Mouse (Mus musculus): ENCODE measurements around the gene Piezo1. TPM values are rescaled to one million over a fixed set of nuclear protein-coding genes. Genes with fewer than 3 reads are reported as not detected.

Piezo1 gene
- polyA plus RNA-seq, 1 experiment from 2014 or later, result 16.3 TPM

DNA sequence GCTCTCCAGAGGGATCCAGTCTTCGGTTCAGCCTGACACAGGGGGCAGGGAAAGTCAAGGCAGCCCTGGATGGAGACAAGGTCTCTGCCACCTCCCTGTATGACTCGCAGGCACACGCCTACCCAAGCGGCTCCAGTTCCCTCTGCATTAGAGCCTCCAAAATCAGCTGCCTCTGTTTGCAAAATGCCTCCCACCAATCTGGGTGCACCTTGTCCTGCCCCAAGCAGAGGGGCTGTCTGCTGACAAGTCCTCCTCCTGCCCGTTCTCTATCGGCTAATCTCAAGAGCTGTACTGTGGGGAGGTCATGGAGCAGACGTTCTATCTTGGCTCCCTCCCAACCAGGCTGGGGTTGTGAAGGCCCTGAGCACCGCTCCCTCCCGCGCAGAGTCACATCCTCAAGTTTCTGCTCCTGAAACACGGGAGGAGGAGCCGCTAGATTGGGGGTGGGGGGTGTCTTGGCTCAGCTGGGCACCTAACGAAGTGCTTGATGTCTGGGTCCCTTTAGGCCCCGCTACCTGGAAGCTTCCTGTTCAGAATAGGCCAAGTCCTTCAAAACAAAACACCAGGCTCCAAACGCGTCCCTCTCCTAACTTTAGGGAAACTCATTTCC, 76.1 kb downstream of the Piezo1 start:
- Histone ChIP-seq H3K9ac (peak overlapping the region; percentile 92), H3K4me1 (peaks cover 27% of the 10 kb centered on the region), H3K36me3 (peaks cover 18% of the 10 kb centered on the region), H3K27ac (peak overlapping the region; percentile 72; the same call in 1 of the 2 replicates), H3K9me3 (no peaks in the 10 kb centered on the region), H3K4me3 (replicated peaks) (peak overlapping the region; percentile 100), H3K27me3 (replicated peaks) (no peaks in the 10 kb centered on the region), H3K4me2 (peak overlapping the region; percentile 89)
- ATAC-seq (ENCODE audit: insufficient read depth, low FRiP score, low read depth), result no peak
- 6% methylated on average over 16 of the region's 16 CpGs for WGBS

DNA sequence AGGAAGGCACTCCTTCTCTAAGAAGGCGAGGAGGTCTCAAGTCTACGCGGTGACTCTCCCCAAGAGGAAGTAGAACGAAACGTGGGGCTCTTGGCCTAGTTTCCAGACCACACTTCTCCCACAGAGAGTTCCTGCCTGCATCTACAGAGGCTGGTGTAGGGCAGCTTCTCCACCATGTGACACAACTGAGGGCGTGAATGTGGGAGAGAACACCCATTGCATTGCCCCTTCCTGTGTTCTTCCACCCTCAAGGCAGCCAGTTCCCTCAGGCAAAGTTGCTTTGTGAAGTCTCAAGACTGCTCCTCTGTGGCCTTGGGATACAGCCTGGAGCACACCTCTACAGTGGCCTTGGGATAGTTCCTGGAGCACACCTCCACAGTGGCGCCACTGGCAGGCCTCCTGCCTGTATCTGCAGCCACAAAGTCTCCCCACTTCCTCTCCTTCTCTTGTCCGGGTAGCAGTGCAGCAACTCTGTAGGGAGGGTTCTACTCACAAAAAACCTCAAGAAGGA, 77.2 kb downstream of the Piezo1 start:
- no peak overlapping the region for H3K4me3 ChIP-seq (replicated peaks)
- no peak for ATAC-seq (ENCODE audit: insufficient read depth, low FRiP score, low read depth)
- peaks cover 27% of the 10 kb centered on the region for H3K4me1 ChIP-seq
- no peak overlapping the region for H3K9ac ChIP-seq
- H3K27ac ChIP-seq, result peak overlapping the region; percentile 66
- peaks cover 13% of the 10 kb centered on the region for H3K36me3 ChIP-seq
- H3K9me3 ChIP-seq, result no peaks in the 10 kb centered on the region
- H3K27me3 ChIP-seq (replicated peaks), result no peaks in the 10 kb centered on the region
- 80% methylated on average over 8 of the region's 8 CpGs for WGBS
- H3K4me2 ChIP-seq, result no peak overlapping the region

DNA sequence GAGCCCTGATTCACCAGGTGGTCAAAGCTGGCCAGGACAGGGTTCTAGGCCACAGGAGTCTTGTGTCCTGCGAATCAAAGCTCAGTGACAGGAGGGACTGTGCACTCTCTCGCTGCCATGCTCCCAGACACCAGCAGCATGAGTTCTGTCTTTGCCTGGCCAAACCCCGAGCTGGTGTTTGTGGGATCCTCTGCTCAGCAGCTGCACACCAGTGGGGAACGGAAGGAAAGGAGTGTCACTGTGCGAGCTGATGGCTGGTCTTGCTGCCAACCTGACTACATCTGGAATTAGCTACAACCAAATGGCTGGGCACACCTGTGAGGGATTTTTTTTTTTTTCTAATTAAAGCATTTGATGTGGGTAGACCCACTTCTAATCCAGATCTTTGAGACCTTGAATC, 80.4 kb downstream of the Piezo1 start:
- WGBS, result 81% methylated on average over 5 of the region's 5 CpGs
- H3K9me3 ChIP-seq, result no peaks in the 10 kb centered on the region
- H3K4me1 ChIP-seq, result peaks cover 15% of the 10 kb centered on the region
- H3K4me3 ChIP-seq (replicated peaks), result no peak overlapping the region
- no peak for ATAC-seq (ENCODE audit: insufficient read depth, low FRiP score, low read depth)
- H3K27ac ChIP-seq, result no peak overlapping the region
- no peak overlapping the region for H3K4me2 ChIP-seq
- H3K9ac ChIP-seq, result no peak overlapping the region
- peaks cover 12% of the 10 kb centered on the region for H3K36me3 ChIP-seq
- no peaks in the 10 kb centered on the region for H3K27me3 ChIP-seq (replicated peaks)

DNA sequence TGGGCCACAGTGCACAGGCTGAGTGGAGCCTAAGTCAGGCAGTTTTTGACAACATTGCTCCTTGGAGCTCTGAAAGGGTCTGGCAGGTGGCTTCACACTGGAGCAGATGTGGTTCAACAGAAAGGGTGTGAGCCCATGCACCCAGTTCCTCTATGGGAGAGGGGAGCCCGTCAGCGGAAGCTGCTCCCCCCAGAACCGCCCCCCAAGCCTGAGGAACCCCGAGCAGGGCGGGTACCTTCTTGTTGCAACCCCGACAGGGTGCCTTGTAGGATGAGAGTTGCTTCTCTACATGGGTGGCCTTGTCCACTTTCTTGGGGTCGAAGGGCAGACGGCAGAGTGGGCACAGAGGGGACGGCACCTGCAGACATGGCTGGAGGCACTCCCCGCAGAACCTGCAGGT, 81.2 kb downstream of the Piezo1 start:
- no peak for ATAC-seq (ENCODE audit: insufficient read depth, low FRiP score, low read depth)
- H3K36me3 ChIP-seq, result peaks cover 12% of the 10 kb centered on the region
- 84% methylated on average over 10 of the region's 10 CpGs for WGBS

DNA sequence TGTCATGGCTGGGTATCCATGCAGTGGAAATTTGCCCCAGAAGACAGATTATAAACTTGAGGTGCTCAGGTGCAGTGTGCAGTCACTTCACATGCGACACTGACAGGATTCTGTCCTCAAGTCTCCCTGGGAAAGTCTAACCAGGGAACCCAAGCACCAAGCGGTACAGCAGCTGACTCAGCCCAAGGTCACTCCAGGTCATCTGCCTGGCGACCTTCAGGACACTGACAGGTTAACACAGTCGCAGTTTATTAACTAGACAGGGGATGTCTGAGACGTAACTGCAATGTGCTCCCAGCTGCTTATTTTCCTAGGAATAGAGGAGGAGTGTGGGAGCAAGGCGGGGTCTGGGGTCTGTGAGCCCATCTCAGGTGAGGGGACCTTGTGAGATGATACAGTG, 81.7 kb downstream of the Piezo1 start:
- H3K27me3 ChIP-seq (replicated peaks), result no peaks in the 10 kb centered on the region
- H3K9me3 ChIP-seq, result no peaks in the 10 kb centered on the region
- 76% methylated on average over 6 of the region's 6 CpGs for WGBS
- no peak for ATAC-seq (ENCODE audit: insufficient read depth, low FRiP score, low read depth)
- peaks cover 12% of the 10 kb centered on the region for H3K36me3 ChIP-seq
- H3K9ac ChIP-seq, result no peak overlapping the region
- no peak overlapping the region for H3K27ac ChIP-seq
- H3K4me2 ChIP-seq, result no peak overlapping the region
- no peak overlapping the region for H3K4me3 ChIP-seq (replicated peaks)
- H3K4me1 ChIP-seq, result 0 out of 2 replicates have a peak, but pooled peaks cover 6% of the 10 kb centered on the region

More for the DNA sequence above, 81.2 kb downstream of the Piezo1 start:
- no peak overlapping the region for H3K4me2 ChIP-seq
- H3K27ac ChIP-seq, result no peak overlapping the region
- no peak overlapping the region for H3K4me3 ChIP-seq (replicated peaks)
- peaks cover 12% of the 10 kb centered on the region for H3K4me1 ChIP-seq
- no peaks in the 10 kb centered on the region for H3K9me3 ChIP-seq
- no peak overlapping the region for H3K9ac ChIP-seq
- no peaks in the 10 kb centered on the region for H3K27me3 ChIP-seq (replicated peaks)

DNA sequence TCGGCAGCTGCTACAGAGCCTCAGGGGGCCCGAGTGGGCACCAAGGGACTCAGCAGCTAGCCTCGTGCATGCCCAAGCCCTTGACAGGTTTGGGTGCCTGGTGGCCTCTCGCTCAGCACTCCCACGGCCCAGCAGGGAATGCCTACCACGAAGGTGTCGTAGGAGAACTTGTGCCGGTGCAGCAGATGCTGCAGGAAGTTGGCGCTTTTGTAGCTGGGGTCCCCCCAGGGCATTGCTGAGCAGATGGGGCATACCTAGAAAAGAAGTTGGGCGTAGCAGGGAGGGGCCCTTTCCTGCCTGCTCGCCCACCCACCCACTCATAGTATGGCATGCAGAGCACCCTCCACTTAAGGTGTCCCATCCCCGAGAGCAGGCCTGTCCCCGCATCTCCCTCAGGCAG, 83.3 kb downstream of the Piezo1 start:
- WGBS, result 92% methylated on average over 13 of the region's 13 CpGs
- ATAC-seq (ENCODE audit: insufficient read depth, low FRiP score, low read depth), result no peak
- no peak overlapping the region for H3K9ac ChIP-seq
- no peak overlapping the region for H3K4me2 ChIP-seq
- no peaks in the 10 kb centered on the region for H3K9me3 ChIP-seq
- H3K27ac ChIP-seq, result no peak overlapping the region
- peaks cover 12% of the 10 kb centered on the region for H3K36me3 ChIP-seq
- H3K27me3 ChIP-seq (replicated peaks), result no peaks in the 10 kb centered on the region
- H3K4me1 ChIP-seq, result peaks cover 4% of the 10 kb centered on the region; the same call in 1 of the 2 replicates
- H3K4me3 ChIP-seq (replicated peaks), result no peak overlapping the region

DNA sequence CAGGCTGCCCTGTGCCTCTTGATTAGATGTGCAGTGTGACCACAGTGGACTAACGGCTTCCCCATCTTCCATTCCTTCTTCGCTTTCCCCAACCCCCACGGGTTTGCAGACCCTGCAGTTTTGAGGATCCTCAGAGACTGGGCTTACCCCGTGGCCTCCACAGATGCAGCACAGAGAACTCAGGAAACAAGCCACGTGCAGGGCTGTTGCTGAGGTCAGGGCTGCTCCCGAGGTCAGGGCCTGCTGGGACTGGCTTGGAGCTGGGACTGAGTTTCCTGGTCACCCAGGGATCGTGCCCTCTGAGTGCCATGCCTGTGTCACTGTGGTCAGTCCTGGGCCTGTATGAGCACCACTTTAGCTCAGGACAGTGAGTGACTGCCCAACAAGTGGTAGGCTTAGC, 86.1 kb downstream of the Piezo1 start:
- Histone ChIP-seq H3K4me1 (peaks cover 21% of the 10 kb centered on the region), H3K27ac (no peak overlapping the region), H3K27me3 (replicated peaks) (peaks cover 15% of the 10 kb centered on the region), H3K4me3 (replicated peaks) (no peak overlapping the region), H3K9me3 (no peaks in the 10 kb centered on the region), H3K36me3 (peaks cover 11% of the 10 kb centered on the region), H3K9ac (no peak overlapping the region), H3K4me2 (no peak overlapping the region)
- no peak for ATAC-seq (ENCODE audit: insufficient read depth, low FRiP score, low read depth)
- WGBS, result 63% methylated on average over 7 of the region's 7 CpGs

DNA sequence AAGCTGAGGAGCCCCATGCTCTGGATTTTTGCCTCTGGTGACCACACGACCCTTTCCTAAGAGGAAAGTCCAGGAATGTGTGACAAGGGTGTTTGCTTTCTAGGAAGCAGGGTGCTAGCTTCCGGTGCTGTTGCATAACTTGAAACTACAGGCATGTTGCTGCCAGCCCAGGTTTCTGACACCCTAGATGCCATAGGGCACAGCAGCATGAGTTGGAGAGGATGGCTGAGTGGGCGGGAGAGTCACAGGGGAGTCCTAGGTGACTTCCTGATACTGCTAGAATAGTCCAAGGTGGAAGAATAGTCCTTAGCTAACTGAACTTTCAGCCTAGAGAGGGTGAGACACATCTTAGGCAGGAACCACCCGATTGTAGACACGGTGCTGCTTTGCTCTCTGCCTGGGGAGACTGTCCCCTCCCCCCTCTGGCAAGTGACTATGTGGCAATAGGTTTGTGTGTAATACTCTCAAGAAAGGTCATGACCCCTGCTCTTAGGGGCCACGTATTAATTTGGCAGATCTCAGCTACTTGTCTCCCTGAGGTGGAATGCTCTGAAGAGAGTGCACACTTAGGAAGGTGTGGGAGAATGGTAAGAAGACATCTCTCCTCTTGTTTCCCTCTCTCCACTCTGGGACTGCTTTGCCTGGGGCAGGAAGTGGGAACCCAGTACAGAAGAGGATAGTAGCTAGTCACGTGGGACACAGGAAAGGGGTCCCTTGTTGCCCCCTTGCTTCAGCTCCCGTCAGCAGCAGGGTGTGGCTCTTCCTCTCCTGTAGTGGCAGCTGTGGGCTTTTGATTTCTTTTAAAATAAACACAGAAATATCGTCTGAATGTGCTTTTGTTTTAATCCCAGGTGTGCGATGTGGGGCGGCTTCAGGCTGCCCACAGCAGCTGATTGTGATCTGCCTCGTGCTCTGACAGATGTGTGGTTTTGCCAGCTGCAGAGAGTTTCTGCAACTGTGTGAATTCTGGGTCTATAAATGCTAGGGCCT, 87.2 kb downstream of the Piezo1 start:
- Histone ChIP-seq H3K4me1 (peaks cover 23% of the 10 kb centered on the region), H3K36me3 (peaks cover 6% of the 10 kb centered on the region), H3K9ac (no peak overlapping the region), H3K4me2 (no peak overlapping the region), H3K4me3 (replicated peaks) (no peak overlapping the region), H3K27ac (no peak overlapping the region), H3K27me3 (replicated peaks) (peaks cover 23% of the 10 kb centered on the region), H3K9me3 (no peaks in the 10 kb centered on the region)
- ATAC-seq (ENCODE audit: insufficient read depth, low FRiP score, low read depth), result no peak
- 36% methylated on average over 12 of the region's 12 CpGs for WGBS

DNA sequence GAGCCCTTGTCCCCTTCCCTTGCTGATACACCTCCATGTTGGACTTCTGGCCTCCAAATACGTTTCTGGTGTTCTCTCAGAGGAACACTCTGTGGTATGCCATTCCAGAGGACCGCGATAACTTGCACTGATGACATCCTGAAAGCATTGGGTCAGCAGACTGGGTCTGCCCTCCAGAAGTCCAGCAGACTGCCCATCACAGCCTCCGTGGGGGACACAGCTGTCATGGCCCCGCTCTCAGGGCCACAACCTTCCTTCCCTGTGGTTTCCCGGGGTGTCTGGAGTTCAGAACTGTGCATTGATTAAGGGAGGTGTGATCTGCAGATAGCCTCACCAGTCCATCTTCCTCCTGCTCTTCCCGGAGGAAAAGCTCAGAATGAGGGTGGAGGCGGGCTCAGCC, 88.6 kb downstream of the Piezo1 start:
- no peak overlapping the region for H3K4me3 ChIP-seq (replicated peaks)
- H3K27ac ChIP-seq, result no peak overlapping the region
- ATAC-seq (ENCODE audit: insufficient read depth, low FRiP score, low read depth), result no peak
- H3K9me3 ChIP-seq, result no peaks in the 10 kb centered on the region
- peaks cover 27% of the 10 kb centered on the region for H3K27me3 ChIP-seq (replicated peaks)
- WGBS, result 71% methylated on average over 8 of the region's 8 CpGs
- peaks cover 23% of the 10 kb centered on the region for H3K4me1 ChIP-seq
- H3K4me2 ChIP-seq, result no peak overlapping the region
- H3K9ac ChIP-seq, result no peak overlapping the region
- peaks cover 6% of the 10 kb centered on the region for H3K36me3 ChIP-seq

DNA sequence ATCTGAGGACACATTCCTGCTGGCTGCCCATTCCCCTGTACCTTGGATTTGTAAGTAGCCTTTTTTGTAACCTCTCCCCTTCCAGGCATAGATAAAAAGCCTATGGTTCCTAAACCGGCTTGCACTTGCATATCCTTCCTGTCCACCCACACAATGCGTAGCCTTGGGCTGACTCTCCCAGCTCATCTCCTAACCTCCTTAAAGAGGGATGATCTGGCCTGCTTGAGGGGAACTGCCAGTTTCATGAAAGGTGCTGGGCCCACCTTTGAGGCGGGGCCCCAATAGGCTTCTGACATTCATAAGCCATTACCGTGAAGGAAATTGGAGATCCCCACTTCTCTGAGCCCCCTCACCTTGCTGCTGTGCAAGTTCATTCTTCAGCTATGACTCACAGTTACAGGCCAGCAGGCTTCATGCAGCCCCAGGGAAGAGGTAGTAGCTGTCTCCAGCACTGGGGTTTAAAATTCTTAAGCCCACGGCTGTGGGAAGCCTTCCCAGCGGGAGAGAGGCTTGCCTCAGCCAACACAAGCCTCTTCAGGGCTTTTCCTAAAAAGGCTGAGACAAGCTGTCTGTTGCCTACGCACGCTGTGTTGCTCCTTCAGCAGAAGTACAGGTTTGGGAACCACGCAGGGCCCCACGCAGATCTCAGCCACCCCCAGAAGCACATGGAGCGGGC, 89.5 kb downstream of the Piezo1 start:
- H3K27ac ChIP-seq, result no peak overlapping the region
- no peaks in the 10 kb centered on the region for H3K9me3 ChIP-seq
- ATAC-seq (ENCODE audit: insufficient read depth, low FRiP score, low read depth), result no peak
- H3K4me2 ChIP-seq, result no peak overlapping the region
- peaks cover 27% of the 10 kb centered on the region for H3K27me3 ChIP-seq (replicated peaks)
- no peak overlapping the region for H3K9ac ChIP-seq
- peaks cover 23% of the 10 kb centered on the region for H3K4me1 ChIP-seq
- H3K4me3 ChIP-seq (replicated peaks), result no peak overlapping the region
- WGBS, result 60% methylated on average over 11 of the region's 11 CpGs
- H3K36me3 ChIP-seq, result peaks cover 1% of the 10 kb centered on the region

DNA sequence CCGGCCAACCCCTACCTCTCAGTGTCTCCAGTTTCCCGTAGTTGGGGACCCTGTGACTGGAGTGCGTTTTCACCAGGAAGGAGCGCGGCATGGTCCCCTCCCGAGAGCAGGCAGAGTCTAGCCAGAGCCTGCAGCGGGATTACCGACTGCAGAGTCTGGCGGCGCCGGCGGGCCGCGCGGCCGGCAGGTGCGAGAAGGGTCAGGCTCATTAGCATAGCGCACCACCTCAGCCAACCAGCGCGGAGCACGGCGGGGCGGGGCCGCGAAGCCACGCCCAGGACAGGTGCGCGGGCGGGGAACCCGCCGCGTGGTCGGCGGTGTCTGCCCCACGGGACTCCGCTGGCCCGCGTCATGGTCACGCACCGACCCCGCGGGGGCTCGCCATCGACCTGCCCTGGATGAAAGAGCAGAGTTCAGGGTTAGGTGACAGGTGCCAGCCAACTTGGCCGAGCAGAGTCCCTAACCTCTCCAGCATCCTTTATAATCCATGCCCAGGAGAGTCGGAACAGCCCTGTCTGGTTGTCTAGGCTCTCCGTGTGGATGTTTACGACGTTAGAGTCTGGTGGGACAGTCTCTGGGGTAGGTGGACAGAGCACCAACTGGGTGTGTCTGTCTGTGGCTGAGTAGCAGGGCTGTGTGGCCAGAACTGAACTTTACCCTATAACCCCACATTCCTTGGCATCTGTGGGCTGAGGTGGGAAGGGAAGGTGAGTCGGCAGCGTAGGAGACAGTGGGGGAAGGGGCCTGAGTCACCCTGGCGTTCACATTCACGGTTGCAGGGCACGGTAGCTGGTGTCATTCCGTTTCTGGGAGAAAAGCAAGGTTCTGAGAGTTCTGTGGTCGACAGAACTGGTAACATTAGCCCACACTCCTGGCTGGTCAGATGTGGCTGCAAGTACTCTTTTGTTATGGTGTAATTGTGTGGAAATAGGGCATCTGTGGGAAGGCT, 90.3 kb downstream of the Piezo1 start, which contains the start of gene Snai3:
Gene Snai3, minus strand, starts transcription at position 210 of the 949 bp plus-strand sequence.
- WGBS, result 3% methylated on average over 56 of the region's 56 CpGs
- Histone ChIP-seq H3K9me3 (no peaks in the 10 kb centered on the region), H3K4me3 (replicated peaks) (peak within 1 kb of the TSS; percentile 33), H3K4me2 (peak within 1 kb of the TSS; percentile 80), H3K9ac (peak within 1 kb of the TSS; percentile 25; the same call in 1 of the 2 replicates), H3K27ac (no peak within 1 kb of the TSS), H3K27me3 (replicated peaks) (peaks cover 27% of the 10 kb centered on the region), H3K4me1 (peaks cover 23% of the 10 kb centered on the region), H3K36me3 (no peaks in the 10 kb centered on the region)
- peak; percentile 87 for ATAC-seq (ENCODE audit: insufficient read depth, low FRiP score, low read depth)
